Mouse (Mus musculus) liver, embryonic 18 days (tissue): ENCODE data around the gene Ccl22. TPM values are rescaled to one million over a fixed set of nuclear protein-coding genes. Genes with fewer than 3 reads are reported as not detected.

Experiments used
- polyA plus RNA-seq: library from polyadenylated mRNA; depleted of rRNA; stranded (reverse); fragments of >200 nt; gene quantifications from 2 replicates; pipeline ENCODE4 v1.2.3, GENCODE M21; 2012; rRNA removed

The Ccl22 gene
- polyA plus RNA-seq = 0.13 and 0.20 TPM in 2 replicates

DNA sequence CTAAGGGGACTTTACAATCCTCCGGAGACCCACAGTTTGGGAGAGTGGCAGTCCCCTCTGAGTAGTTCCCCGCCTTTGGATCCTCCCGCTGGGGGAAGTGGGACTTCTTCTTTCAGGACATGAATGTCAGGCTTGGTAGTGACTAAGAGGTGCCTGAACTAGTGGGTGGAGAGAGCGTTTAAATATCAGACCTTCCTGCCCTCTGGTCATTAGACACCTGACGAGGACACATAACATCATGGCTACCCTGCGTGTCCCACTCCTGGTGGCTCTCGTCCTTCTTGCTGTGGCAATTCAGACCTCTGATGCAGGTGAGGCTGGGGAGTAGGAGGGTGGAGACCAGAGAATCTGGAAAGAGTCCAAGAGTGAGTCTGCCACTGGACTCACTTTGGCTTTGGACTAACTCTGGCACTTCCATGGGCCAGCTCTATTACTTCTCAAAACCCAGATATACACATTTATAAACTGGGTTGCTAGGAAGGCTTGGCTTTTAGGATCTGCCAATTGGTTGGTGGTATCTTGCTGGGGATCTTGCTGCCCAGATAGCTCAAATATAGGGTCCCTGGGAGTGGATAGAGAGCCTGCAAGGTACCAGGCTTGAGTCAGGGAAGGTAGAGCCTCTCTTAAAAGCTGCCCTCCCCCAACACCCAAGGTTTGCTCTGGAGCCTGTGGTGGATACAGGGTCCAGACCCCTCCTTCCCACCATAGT lies at the start of gene Ccl22:
Gene Ccl22, plus strand, starts transcription at position 115 of the 709 bp plus-strand sequence.

DNA sequence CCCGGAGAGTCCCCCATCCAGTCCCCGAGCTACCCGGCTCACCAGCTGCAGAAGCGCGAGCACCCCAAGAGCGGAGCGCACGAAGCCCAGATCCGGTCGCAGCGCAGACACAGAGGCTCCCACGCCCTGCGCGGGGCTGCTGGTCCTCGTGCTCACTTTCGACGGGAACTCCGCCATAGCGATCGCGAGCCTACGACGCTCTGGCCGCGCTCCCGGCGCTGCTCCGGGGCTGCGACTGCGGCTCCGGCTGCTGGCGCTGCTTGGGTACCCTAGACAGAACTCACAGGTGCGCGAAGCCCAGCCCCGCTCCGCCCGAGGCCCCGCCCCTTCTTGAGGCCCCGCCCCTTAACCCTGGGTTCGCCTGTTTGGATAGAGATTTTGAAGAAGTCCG lies 49.4 kb upstream of the Ccl22 start, which contains the start of gene Pllp:
Gene Pllp, minus strand, starts transcription at position 285 of the 391 bp plus-strand sequence.

DNA sequence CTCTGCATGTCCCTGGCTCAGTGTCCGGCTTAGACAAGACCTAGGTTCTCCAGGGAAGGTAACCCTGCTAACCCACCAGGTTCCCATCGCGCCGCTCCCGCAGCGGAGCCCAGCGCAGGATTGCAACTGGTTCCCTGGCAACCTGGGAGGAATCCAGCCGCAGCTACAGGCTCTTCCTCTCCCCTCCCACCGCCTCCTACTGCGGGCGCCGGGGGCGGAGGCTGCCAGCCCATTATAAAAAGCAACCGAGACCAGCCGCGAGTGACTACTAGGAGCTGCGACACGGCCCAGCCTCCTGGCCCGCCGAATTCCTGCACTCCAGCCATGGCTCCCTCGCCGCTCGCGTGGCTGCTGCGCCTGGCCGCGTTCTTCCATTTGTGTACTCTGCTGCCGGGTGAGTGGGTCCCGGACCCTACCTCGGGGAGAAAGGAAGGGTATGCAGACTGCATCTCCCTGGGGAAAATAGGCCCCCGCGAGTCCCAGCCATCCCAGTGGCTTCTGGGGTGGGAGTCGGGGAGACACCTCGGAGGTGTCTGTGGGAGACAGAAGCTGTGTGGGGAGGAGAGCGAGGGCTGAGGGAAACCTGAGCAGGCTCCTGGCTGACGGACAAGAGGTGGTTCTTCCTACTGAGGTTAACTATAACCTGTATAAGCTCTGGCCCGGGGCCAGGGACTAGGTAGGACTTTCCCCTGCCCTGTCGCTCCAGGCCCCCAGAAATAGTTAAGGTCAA lies 26.7 kb downstream of the Ccl22 start, which contains the start of gene Cx3cl1:
Gene Cx3cl1, plus strand, starts transcription at position 69 of the 730 bp plus-strand sequence.

Other genes with a start within 250 kb of the Ccl22 start
- 5.0 TPM in 2 replicates for gene Cpne2, start 212.6 kb upstream of the Ccl22 start, polyA plus RNA-seq
- gene Rspry1, start 143.7 kb upstream of the Ccl22 start, polyA plus RNA-seq = 5.2 TPM in 2 replicates
- 12.8 and 14.2 TPM in 2 replicates for gene Fam192a, start 143.6 kb upstream of the Ccl22 start, polyA plus RNA-seq
- 13.0 and 13.5 TPM in 2 replicates for gene Arl2bp, start 79.0 kb upstream of the Ccl22 start, polyA plus RNA-seq
- gene Pllp, start 49.3 kb upstream of the Ccl22 start, polyA plus RNA-seq = 1.3 and 1.9 TPM in 2 replicates
- 0.71 and 0.73 TPM in 2 replicates for gene Cx3cl1, start 26.4 kb downstream of the Ccl22 start, polyA plus RNA-seq
- 0.10 TPM in 1 of 2 replicates, not detected in the other for gene Ccl17, start 64.9 kb downstream of the Ccl22 start, polyA plus RNA-seq
- gene Coq9, start 92.7 kb downstream of the Ccl22 start, polyA plus RNA-seq = 65.0 and 70.7 TPM in 2 replicates
- gene Ciapin1, start 92.8 kb downstream of the Ccl22 start, polyA plus RNA-seq = 14.2 and 14.9 TPM in 2 replicates
- gene Polr2c, start 111.9 kb downstream of the Ccl22 start, polyA plus RNA-seq = 47.6 and 48.4 TPM in 2 replicates
- gene Dok4, start 130.7 kb downstream of the Ccl22 start, polyA plus RNA-seq = 4.0 and 4.2 TPM in 2 replicates
- gene Ccdc102a, start 172.5 kb downstream of the Ccl22 start, polyA plus RNA-seq = 1.9 and 2.3 TPM in 2 replicates
- gene Adgrg5, start 178.1 kb downstream of the Ccl22 start, polyA plus RNA-seq = 0.28 and 0.39 TPM in 2 replicates
- 37.4 and 44.9 TPM in 2 replicates for gene Adgrg1, start 229.2 kb downstream of the Ccl22 start, polyA plus RNA-seq